Mouse (Mus musculus) lung, embryonic 15.5 days (tissue): ENCODE data around the gene Foxd3. TPM values are rescaled to one million over a fixed set of nuclear protein-coding genes. Genes with fewer than 3 reads are reported as not detected.

Experiments
- ATAC-seq: fragments of 200-750 bp; cut with Nextera tagmentation; 2 replicates; pipeline ENCODE4 v1.8.0; 2017; ENCODE audit warnings: moderate number of reproducible peaks, borderline replicate concordance; ENCODE audit not compliant: low FRiP score, low TSS enrichment; ENCODE audit errors: extremely low read depth
- H3K27ac ChIP-seq: fragments of 300-500 bp; sonication (generic); 2 replicates; pipeline ENCODE4 v1.5.1; 2015; ENCODE audit warnings: moderate library complexity, mild to moderate bottlenecking, inconsistent platforms
- H3K27me3 ChIP-seq: fragments of 300-500 bp; sonication (generic); 2 replicates; pipeline ENCODE4 v1.6.1; 2015; ENCODE audit warnings: inconsistent platforms
- H3K36me3 ChIP-seq: fragments of 300-500 bp; sonication (generic); 2 replicates; pipeline ENCODE4 v1.6.1; 2015; ENCODE audit warnings: inconsistent platforms
- H3K4me1 ChIP-seq: fragments of 300-500 bp; sonication (generic); 2 replicates; pipeline ENCODE4 v1.6.1; 2015; ENCODE audit warnings: inconsistent platforms
- H3K4me2 ChIP-seq: fragments of 300-500 bp; sonication (generic); 2 replicates; pipeline ENCODE4 v1.6.1; 2015; ENCODE audit warnings: inconsistent platforms, mild to moderate bottlenecking, moderate library complexity
- H3K4me3 ChIP-seq: fragments of 300-500 bp; sonication (generic); 2 replicates; pipeline ENCODE4 v1.5.1; 2015; ENCODE audit warnings: mild to moderate bottlenecking, inconsistent platforms
- H3K9ac ChIP-seq: fragments of 300-500 bp; sonication (generic); 2 replicates; pipeline ENCODE4 v1.6.1; 2015; ENCODE audit warnings: inconsistent platforms
- H3K9me3 ChIP-seq: fragments of 300-500 bp; sonication (generic); 2 replicates; pipeline ENCODE4 v1.6.1; 2016; ENCODE audit warnings: inconsistent platforms
- WGBS: fragments of 180-500 bp; shearing (Covaris S2); methylation state at CpG from one replicate; pipeline ENCODE4 v1.1.7; 2015; 5-methylcytosine and 5-hydroxymethylcytosine counted together
- polyA plus RNA-seq: library from polyadenylated mRNA; unstranded; fragments of >200 nt; fragmentation: Nextera tagmentation; extraction: Ambion mirVana; gene quantifications from 2 replicates; pipeline ENCODE4 v1.2.1, GENCODE M21; 2015

The Foxd3 gene
- polyA plus RNA-seq, 1 experiment from 2014 or later, result 0.10 TPM

DNA sequence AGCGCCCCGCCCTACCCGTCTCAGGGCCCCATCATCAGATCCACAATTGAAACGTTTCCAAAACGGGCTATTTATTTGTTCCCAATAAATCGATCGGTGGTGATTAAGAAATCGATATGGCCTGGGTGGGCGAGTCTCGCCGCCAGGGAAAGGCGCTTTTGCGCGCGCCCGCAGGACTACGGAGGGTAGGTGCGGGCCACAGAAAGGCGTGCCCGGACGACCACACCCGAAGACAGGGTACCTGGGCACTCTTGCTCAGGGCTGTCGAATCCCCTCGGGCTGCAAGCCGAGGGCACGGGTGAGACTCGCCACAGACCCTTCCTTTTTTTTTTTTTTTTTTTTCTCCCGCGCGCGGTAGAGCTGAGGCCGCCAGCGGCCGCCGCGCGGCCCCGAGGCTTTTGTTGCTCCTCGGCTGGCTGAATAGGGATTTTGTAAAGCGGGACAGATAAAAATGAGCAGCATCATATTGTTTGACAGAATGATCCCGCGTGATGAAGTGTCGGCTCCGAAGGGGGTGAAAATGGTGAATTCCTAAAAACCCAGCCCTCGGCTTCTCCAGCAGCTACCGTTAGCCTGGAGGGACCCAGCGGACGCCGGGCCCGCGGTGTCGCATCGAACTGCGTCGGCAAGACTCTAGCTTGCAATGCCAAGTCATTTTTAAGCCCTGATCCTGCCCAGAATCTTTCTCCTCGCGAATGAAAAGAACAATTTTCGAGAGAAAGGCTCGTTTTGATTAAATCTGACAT is 5.0 kb upstream of the Foxd3 start:
- peak overlapping the region; percentile 37 for H3K4me2 ChIP-seq
- no peaks in the 10 kb centered on the region for H3K9me3 ChIP-seq
- WGBS, result 2% methylated on average over 58 of the region's 59 CpGs
- H3K9ac ChIP-seq, result no peak overlapping the region
- peaks cover 22% of the 10 kb centered on the region for H3K4me1 ChIP-seq
- peak overlapping the region; percentile 23 for H3K4me3 ChIP-seq
- H3K36me3 ChIP-seq, result no peaks in the 10 kb centered on the region
- no peak for ATAC-seq
- peaks cover 98% of the 10 kb centered on the region for H3K27me3 ChIP-seq
- H3K27ac ChIP-seq, result no peak overlapping the region

DNA sequence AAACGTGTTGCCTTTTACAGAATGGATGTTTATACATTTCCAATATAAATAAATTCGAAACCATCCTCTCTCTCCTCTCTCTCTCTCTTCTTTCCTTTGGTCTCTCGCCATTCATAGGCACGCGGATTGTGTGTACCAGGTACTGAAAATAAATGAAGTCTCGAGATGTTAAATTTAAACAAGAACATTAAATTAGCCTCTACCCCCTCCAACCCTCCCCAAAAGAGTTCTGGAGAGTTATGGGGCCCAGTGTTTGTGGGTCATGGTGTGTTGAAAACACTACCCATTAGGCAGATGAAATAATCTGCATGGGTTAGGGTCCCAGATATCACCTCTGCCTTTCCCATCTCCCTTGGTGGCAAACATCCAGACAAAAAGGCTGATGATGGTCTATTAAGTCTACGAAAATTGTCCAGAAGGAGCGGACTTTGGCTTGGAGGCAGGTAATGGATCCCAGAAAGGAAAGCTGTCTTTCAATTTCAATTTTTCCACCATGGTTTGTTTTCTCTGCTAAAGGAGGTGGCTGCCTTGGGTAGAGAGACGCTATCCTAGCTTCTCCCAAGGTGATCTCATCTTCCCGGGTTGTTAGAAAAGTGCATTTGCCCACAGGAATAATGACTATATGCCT is 4.2 kb upstream of the Foxd3 start:
- ATAC-seq, result no peak
- no peak overlapping the region for H3K27ac ChIP-seq
- peaks cover 98% of the 10 kb centered on the region for H3K27me3 ChIP-seq
- no peaks in the 10 kb centered on the region for H3K9me3 ChIP-seq
- peaks cover 30% of the 10 kb centered on the region for H3K4me1 ChIP-seq
- 15% methylated on average over 10 of the region's 10 CpGs for WGBS
- H3K4me2 ChIP-seq, result no peak overlapping the region; the same call in 1 of the 2 replicates
- H3K4me3 ChIP-seq, result no peak overlapping the region
- no peaks in the 10 kb centered on the region for H3K36me3 ChIP-seq
- H3K9ac ChIP-seq, result no peak overlapping the region

DNA sequence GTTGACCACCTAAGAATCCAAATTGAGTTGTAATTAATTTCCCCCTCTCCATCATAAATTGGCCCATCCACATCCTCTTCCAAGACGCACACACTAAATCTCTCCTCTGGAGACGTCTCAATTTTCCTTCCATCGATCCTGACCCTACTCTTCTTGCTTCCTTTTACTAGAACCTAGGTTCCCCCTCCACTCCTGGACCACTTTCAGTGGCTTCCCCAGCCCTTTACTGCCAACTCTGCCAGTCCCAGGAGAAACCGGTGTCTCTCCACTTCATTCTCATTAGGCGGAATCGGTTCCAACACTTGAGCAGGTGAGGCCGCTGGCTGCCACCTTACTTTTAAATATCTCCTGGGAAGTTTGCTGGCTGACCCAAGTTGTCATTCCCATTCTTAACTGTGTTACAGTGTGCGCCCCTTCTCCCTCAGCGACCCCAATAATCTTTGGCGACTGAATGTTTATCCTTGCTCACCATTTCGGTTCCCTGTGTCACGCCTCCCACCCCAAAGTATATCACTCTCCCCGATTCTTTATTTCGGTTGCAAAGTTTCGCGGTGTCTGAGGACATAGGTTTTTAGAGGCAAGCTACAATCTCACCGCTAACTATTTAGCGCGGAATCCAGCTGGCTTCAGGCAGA is 3.4 kb upstream of the Foxd3 start:
- Histone ChIP-seq H3K9ac (no peak overlapping the region), H3K27ac (no peak overlapping the region), H3K9me3 (no peaks in the 10 kb centered on the region), H3K4me3 (no peak overlapping the region), H3K4me1 (peaks cover 38% of the 10 kb centered on the region), H3K27me3 (peaks cover 100% of the 10 kb centered on the region), H3K36me3 (no peaks in the 10 kb centered on the region), H3K4me2 (no peak overlapping the region)
- ATAC-seq, result no peak
- WGBS, result 4% methylated on average over 19 of the region's 19 CpGs

DNA sequence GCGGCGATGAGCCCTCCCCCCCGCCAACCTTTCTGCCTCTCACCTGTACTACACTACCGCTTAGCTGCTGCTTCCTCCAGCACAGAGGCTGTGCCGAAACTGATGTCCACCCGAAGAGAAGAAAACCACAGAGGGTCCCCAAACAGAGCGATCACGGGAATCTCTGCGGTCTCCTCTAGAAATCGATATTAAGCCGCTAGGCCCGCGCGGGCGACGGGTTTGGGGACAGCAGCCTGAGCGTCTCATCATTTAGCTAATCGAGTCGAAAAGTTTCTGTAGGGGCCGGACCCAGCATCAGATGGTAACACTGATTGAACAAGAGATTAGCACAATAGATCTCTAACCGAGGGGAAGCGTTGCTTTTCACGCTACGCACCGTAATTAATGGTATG is 2.9 kb upstream of the Foxd3 start:
- 2% methylated on average over 25 of the region's 25 CpGs for WGBS
- no peak overlapping the region; the same call in 1 of the 2 replicates for H3K4me2 ChIP-seq
- no peak overlapping the region for H3K4me3 ChIP-seq

DNA sequence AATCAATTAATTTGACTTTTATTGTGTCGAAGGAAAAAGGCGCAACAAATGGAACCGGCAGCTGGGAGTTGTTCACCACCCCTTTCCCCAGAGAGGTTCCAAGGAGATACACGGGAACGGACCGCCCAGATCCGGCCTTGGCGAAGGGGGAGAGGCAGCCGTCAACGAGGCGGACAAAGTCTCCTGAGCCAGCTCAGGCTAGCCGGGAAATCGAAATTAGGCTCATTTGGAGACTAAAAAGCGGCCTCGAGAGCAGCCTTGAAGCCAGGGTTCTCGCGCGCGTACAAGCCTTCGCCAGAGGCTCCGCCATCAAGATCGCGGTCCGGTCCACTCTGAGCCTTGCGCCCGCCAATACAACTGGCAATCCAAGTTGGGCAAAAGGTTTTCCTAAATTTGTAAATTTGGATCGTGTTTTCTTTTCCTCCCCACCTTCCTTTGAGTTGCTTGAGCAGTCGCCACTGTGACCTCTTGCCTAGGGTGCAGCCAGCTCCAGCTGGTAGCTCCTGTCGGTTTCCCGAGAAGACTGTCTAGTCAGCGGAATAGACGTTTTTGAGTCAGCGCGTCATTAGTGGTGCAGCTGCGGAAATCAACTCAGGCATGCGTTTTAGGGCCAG is 2.4 kb upstream of the Foxd3 start:
- H3K9ac ChIP-seq, result no peak overlapping the region
- H3K4me2 ChIP-seq, result no peak overlapping the region; the same call in 1 of the 2 replicates
- peaks cover 41% of the 10 kb centered on the region for H3K4me1 ChIP-seq
- no peaks in the 10 kb centered on the region for H3K36me3 ChIP-seq
- no peak overlapping the region for H3K27ac ChIP-seq
- H3K9me3 ChIP-seq, result no peaks in the 10 kb centered on the region
- ATAC-seq, result no peak
- 2% methylated on average over 36 of the region's 36 CpGs for WGBS
- peaks cover 97% of the 10 kb centered on the region for H3K27me3 ChIP-seq
- H3K4me3 ChIP-seq, result no peak overlapping the region

More for the DNA sequence above, 2.9 kb upstream of the Foxd3 start:
- no peak for ATAC-seq
- Histone ChIP-seq H3K9me3 (no peaks in the 10 kb centered on the region), H3K27ac (no peak overlapping the region), H3K36me3 (no peaks in the 10 kb centered on the region), H3K4me1 (peaks cover 41% of the 10 kb centered on the region), H3K27me3 (peaks cover 99% of the 10 kb centered on the region), H3K9ac (no peak overlapping the region)

DNA sequence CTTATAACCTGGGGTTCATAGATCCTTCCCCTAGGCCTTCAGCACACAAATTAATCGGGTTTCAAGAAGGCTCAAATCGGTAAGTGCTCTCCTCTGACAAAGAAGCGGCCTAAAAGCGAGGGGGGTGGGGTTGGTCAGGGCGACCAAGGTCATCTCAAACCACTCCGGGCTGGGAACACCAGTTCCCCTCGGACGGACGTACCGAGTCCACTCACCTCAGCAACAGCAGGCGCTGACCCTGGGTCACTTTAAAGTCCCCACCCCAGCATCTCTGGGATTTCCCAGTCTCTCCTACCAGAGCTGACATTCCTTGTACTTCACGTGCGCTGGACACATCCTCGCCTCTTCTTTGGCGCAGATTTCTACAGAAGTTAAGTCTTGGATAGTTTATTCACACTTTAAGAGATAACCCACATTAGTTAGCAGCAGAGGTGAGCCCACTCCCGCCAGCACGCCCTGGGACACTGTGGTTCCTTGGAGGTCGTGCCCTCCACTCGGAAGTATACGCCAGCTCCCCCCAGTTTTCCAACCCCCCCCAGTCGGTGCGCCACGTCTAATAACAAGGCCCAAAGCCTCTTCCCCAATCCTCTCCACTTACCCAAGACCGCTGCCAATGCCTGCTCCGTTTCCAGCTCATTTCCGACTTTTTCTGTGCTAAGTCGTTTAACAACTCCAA is 1.3 kb upstream of the Foxd3 start:
- H3K27ac ChIP-seq, result no peak overlapping the region
- no peak for ATAC-seq
- H3K4me3 ChIP-seq, result no peak overlapping the region
- no peak overlapping the region for H3K9ac ChIP-seq
- no peak overlapping the region for H3K4me2 ChIP-seq
- WGBS, result 4% methylated on average over 27 of the region's 27 CpGs
- no peaks in the 10 kb centered on the region for H3K36me3 ChIP-seq
- no peaks in the 10 kb centered on the region for H3K9me3 ChIP-seq
- peaks cover 43% of the 10 kb centered on the region for H3K4me1 ChIP-seq
- peaks cover 97% of the 10 kb centered on the region for H3K27me3 ChIP-seq

DNA sequence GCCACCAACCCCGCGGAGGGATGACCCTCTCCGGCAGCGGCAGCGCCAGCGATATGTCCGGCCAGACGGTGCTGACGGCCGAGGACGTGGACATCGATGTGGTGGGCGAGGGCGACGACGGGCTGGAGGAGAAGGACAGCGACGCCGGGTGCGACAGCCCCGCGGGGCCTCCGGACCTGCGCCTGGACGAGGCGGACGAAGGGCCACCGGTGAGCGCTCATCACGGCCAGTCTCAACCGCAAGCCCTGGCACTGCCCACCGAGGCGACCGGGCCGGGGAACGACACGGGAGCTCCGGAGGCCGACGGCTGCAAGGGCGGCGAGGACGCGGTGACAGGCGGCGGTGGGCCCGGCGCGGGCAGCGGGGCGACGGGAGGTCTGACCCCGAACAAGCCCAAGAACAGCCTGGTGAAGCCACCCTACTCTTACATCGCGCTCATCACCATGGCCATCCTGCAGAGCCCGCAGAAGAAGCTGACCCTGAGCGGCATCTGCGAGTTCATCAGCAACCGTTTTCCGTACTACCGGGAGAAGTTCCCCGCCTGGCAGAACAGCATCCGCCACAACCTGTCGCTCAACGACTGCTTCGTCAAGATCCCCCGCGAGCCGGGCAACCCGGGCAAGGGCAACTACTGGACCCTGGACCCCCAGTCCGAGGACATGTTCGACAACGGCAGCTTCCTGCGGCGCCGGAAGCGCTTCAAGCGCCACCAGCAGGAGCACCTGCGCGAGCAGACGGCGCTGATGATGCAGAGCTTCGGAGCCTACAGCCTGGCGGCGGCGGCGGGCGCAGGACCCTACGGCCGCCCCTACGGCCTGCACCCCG is 718 bp downstream of the Foxd3 start:
- Histone ChIP-seq H3K27ac (no peak overlapping the region), H3K4me1 (peaks cover 41% of the 10 kb centered on the region), H3K36me3 (no peaks in the 10 kb centered on the region), H3K4me2 (peak overlapping the region; percentile 52), H3K9me3 (no peaks in the 10 kb centered on the region), H3K4me3 (peak overlapping the region; percentile 29), H3K9ac (no peak overlapping the region), H3K27me3 (peaks cover 97% of the 10 kb centered on the region)
- WGBS, result under 1% methylated on average over 92 of the region's 92 CpGs
- ATAC-seq, result no peak

DNA sequence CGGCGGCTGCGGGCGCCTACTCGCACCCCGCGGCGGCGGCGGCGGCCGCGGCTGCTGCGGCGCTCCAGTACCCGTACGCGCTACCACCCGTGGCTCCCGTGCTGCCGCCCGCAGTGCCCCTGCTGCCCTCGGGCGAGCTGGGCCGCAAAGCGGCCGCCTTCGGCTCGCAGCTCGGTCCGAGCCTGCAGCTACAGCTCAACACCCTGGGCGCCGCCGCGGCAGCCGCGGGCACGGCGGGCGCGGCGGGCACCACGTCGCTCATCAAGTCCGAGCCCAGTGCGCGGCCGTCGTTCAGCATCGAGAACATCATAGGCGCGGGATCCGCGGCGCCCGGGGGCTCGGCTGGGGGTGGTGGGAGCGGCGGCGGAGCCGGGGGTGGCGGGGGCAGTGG is 1.3 kb downstream of the Foxd3 start:
- Histone ChIP-seq H3K4me3 (peak overlapping the region; percentile 29), H3K9me3 (no peaks in the 10 kb centered on the region)

DNA sequence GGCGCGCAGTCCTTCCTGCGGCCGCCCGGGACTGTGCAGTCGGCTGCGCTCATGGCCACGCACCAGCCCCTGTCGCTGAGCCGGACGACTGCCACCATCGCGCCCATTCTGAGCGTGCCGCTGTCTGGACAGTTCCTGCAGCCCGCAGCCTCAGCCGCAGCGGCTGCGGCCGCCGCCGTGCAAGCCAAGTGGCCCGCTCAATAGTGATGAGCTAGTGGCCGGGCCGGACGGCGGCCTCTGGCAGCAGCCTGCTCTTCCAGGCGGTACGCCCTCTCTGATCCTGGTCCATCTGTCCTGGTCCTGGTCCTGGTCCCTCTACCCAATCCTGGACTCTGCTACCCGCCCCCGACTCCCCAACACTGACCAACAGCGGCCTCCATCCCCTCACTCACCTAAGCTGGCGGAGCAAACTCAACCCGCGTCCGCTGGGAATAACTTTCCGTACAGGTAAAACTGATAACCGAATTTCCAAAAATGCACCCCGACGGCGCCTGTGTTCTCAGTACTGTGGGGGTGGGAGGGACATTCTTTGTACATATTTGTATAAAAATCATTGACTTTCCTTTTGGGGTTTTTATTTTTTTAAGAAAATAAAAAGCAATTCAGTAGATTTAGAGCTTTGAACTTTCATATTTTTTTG is 1.9 kb downstream of the Foxd3 start:
- H3K9me3 ChIP-seq, result no peaks in the 10 kb centered on the region
- no peak overlapping the region for H3K27ac ChIP-seq
- H3K9ac ChIP-seq, result no peak overlapping the region
- H3K36me3 ChIP-seq, result no peaks in the 10 kb centered on the region
- peak overlapping the region; percentile 29 for H3K4me3 ChIP-seq
- H3K4me1 ChIP-seq, result peaks cover 45% of the 10 kb centered on the region
- ATAC-seq, result peak; percentile 40
- peak overlapping the region; percentile 52 for H3K4me2 ChIP-seq
- WGBS, result under 1% methylated on average over 41 of the region's 41 CpGs
- peaks cover 97% of the 10 kb centered on the region for H3K27me3 ChIP-seq

More for the DNA sequence above, 1.3 kb downstream of the Foxd3 start:
- H3K4me2 ChIP-seq, result peak overlapping the region; percentile 52
- H3K27me3 ChIP-seq, result peaks cover 97% of the 10 kb centered on the region
- under 1% methylated on average over 52 of the region's 62 CpGs for WGBS
- no peak overlapping the region for H3K27ac ChIP-seq
- H3K36me3 ChIP-seq, result no peaks in the 10 kb centered on the region
- no peak overlapping the region for H3K9ac ChIP-seq
- no peak for ATAC-seq
- peaks cover 41% of the 10 kb centered on the region for H3K4me1 ChIP-seq

DNA sequence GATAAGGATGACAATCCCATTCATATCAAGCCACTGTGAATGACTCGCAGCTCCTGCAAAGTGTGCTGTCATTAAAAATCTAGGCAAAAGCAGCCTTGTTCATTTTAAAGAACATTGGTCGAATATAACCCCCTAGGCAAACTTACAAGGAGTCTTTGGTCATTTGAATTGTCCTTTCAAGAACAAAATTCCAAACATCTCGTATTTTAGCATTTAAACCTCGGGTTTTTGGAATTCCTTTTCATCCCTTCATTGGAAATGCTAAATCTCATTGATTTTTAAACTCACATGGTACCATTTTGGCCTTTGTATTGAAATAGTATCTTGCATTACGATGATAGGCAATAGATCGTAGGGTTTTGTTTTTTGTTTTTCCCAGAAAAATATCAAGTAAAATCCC is 2.8 kb downstream of the Foxd3 start:
- no peak for ATAC-seq
- Histone ChIP-seq H3K4me2 (no peak overlapping the region), H3K4me3 (no peak overlapping the region), H3K9ac (no peak overlapping the region), H3K9me3 (no peaks in the 10 kb centered on the region), H3K4me1 (peaks cover 43% of the 10 kb centered on the region), H3K36me3 (no peaks in the 10 kb centered on the region), H3K27ac (no peak overlapping the region), H3K27me3 (peaks cover 97% of the 10 kb centered on the region)
- WGBS, result 22% methylated on average over 6 of the region's 6 CpGs
